Mouse (Mus musculus) forebrain, embryonic 11.5 days (tissue): ENCODE measurements around the gene Trmt2a. TPM values are rescaled to one million over a fixed set of nuclear protein-coding genes. Genes with fewer than 3 reads are reported as not detected.

ENCODE experiments used
- ATAC-seq: fragments of 200-750 bp; cut with Nextera tagmentation; replicated peaks from 2 replicates; pipeline ENCODE4 v1.8.0; 2017; ENCODE audit warnings: moderate TSS enrichment; ENCODE audit not compliant: low FRiP score
- DNase-seq: peaks from one replicate; pipeline ENCODE4 v3.0.0-alpha.2; 2017; ENCODE audit warnings: low spot score
- H3K27ac ChIP-seq: fragments of 300-500 bp; sonication (generic); 2 replicates; pipeline ENCODE4 v1.5.1; 2014; ENCODE audit warnings: low read depth, low read length
- H3K27me3 ChIP-seq: fragments of 300-500 bp; sonication (generic); 2 replicates; pipeline ENCODE4 v1.6.1; 2014; ENCODE audit warnings: mild to moderate bottlenecking, low read length, mixed read lengths; ENCODE audit not compliant: control insufficient read depth, insufficient read depth
- H3K36me3 ChIP-seq: fragments of 300-500 bp; sonication (generic); 2 replicates; pipeline ENCODE4 v1.6.1; 2014; ENCODE audit warnings: mild to moderate bottlenecking, low read length, moderate library complexity, mixed read lengths; ENCODE audit not compliant: control insufficient read depth, insufficient read depth
- H3K4me1 ChIP-seq: fragments of 300-500 bp; sonication (generic); replicated peaks from 2 replicates; pipeline ENCODE4 v1.6.1; 2014; ENCODE audit warnings: low read length, mixed read lengths; ENCODE audit not compliant: control insufficient read depth, insufficient read depth
- H3K4me2 ChIP-seq: fragments of 300-500 bp; sonication (generic); 2 replicates; pipeline ENCODE4 v1.6.1; 2014; ENCODE audit warnings: low read depth, mild to moderate bottlenecking, low read length, moderate library complexity, mixed read lengths; ENCODE audit not compliant: severe bottlenecking
- H3K4me3 ChIP-seq: fragments of 300-500 bp; sonication (generic); 2 replicates; pipeline ENCODE4 v1.5.1; 2014; ENCODE audit warnings: low read depth, low read length
- H3K9ac ChIP-seq: fragments of 300-500 bp; sonication (generic); 2 replicates; pipeline ENCODE4 v1.6.1; 2014; ENCODE audit warnings: low read length
- H3K9me3 ChIP-seq: fragments of 300-500 bp; sonication (generic); 2 replicates; pipeline ENCODE4 v1.6.1; 2016; ENCODE audit warnings: low read length, mixed read lengths; ENCODE audit not compliant: control insufficient read depth
- WGBS: fragments of 180-500 bp; shearing (Covaris S2); extraction: QIAGEN DNeasy Blood & Tissue Kit; methylation state at CpG from one replicate; pipeline ENCODE4 v1.1.7; 2014; 5-methylcytosine and 5-hydroxymethylcytosine counted together
- polyA plus RNA-seq: library from polyadenylated mRNA; unstranded; fragments of >200 nt; fragmentation: Nextera tagmentation; extraction: Ambion mirVana; gene quantifications from 2 replicates; pipeline ENCODE4 v1.2.1, GENCODE M21; 2014

The Trmt2a gene
- polyA plus RNA-seq, 1 experiment from 2014 or later = 110 TPM

- 97% methylated on average over 13 of the region's 13 CpGs for WGBS
- Histone ChIP-seq H3K4me1 (no peaks in the 10 kb centered on the region), H3K27ac (no peak overlapping the region), H3K4me3 (no peak overlapping the region), H3K27me3 (no peaks in the 10 kb centered on the region), H3K9ac (no peak overlapping the region), H3K4me2 (no peak overlapping the region), H3K9me3 (no peaks in the 10 kb centered on the region), H3K36me3 (no peaks in the 10 kb centered on the region; the same call in none of the 2 replicates)
- DNase-seq (no peak), ATAC-seq (no peak)
These were observed 21.3 kb upstream of the Trmt2a start for GRCm38 (mm10) chr16:18227187-18227586.

GRCm38 (mm10) chr16:18227897-18228422 is 20.5 kb upstream of the Trmt2a start:
- ATAC-seq = no peak
- no peaks in the 10 kb centered on the region; the same call in 1 of the 2 replicates for H3K36me3 ChIP-seq

DNA sequence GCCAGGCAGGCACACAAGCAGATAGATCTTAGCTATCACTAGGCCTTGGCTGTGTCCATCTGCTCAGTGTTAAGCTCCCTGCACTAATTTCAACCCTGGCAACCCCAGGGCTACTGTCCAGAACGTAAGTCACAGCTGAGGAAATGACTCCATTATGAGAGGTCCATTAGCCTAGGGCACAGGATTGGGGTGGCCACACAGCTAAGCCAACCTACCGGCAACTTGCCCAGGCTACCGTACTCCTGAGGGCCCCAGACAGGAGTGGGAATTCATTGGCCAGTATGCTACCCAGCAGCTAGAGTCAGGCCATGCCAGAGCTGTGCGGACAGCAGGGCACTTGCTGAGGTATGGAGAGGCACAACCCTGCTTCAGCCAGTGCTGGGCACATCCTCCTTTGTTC is 19.6 kb upstream of the Trmt2a start:
- 94% methylated on average over 4 of the region's 4 CpGs for WGBS
- Histone ChIP-seq H3K4me2 (no peak overlapping the region), H3K4me3 (no peak overlapping the region), H3K4me1 (peaks cover under 1% of the 10 kb centered on the region), H3K9ac (no peak overlapping the region), H3K36me3 (no peaks in the 10 kb centered on the region; the same call in 1 of the 2 replicates), H3K27me3 (no peaks in the 10 kb centered on the region), H3K9me3 (no peaks in the 10 kb centered on the region), H3K27ac (no peak overlapping the region)
- ATAC-seq = no peak
- DNase-seq = no peak

More at GRCm38 (mm10) chr16:18227897-18228422, 20.5 kb upstream of the Trmt2a start:
- H3K4me3 ChIP-seq = no peak overlapping the region
- no peak overlapping the region for H3K4me2 ChIP-seq
- no peaks in the 10 kb centered on the region for H3K4me1 ChIP-seq
- no peaks in the 10 kb centered on the region for H3K9me3 ChIP-seq
- no peak overlapping the region for H3K9ac ChIP-seq
- no peak overlapping the region for H3K27ac ChIP-seq
- no peak for DNase-seq
- H3K27me3 ChIP-seq = no peaks in the 10 kb centered on the region
- WGBS = 97% methylated on average over 20 of the region's 20 CpGs

DNA sequence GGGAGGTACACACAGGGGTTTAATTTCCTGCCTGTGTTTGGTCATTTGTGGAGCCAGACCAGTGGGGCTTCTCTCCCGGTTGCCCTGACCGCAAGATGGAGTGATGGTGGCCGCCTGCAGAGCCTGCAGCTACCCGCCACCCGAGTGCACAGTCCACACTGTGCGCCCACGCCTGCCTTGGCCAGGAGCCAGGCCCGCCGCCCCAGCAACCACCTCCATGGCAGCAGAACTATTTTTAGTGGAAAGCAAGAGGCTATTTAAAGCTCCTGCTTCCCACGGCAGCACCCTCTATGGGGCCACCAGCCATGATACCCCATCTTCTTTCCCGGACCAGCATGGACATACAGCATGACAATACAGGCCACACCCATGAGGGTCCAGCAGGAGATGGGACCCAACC is 18.9 kb upstream of the Trmt2a start:
- H3K9ac ChIP-seq = no peak overlapping the region
- H3K27ac ChIP-seq = no peak overlapping the region
- WGBS = 94% methylated on average over 11 of the region's 11 CpGs
- no peaks in the 10 kb centered on the region; the same call in 1 of the 2 replicates for H3K36me3 ChIP-seq
- H3K9me3 ChIP-seq = no peaks in the 10 kb centered on the region
- DNase-seq (no peak), ATAC-seq (no peak)
- H3K27me3 ChIP-seq = no peaks in the 10 kb centered on the region
- peaks cover 5% of the 10 kb centered on the region for H3K4me1 ChIP-seq
- H3K4me2 ChIP-seq = no peak overlapping the region
- H3K4me3 ChIP-seq = no peak overlapping the region

GRCm38 (mm10) chr16:18230617-18231016 is 17.9 kb upstream of the Trmt2a start:
- WGBS = 94% methylated on average over 6 of the region's 6 CpGs
- no peaks in the 10 kb centered on the region for H3K9me3 ChIP-seq
- H3K4me2 ChIP-seq = no peak overlapping the region
- no peak overlapping the region for H3K27ac ChIP-seq
- H3K36me3 ChIP-seq = no peaks in the 10 kb centered on the region
- H3K4me1 ChIP-seq = peaks cover 5% of the 10 kb centered on the region
- no peak overlapping the region for H3K4me3 ChIP-seq
- ATAC-seq = no peak
- no peak overlapping the region for H3K9ac ChIP-seq
- DNase-seq = no peak
- no peaks in the 10 kb centered on the region for H3K27me3 ChIP-seq

DNA sequence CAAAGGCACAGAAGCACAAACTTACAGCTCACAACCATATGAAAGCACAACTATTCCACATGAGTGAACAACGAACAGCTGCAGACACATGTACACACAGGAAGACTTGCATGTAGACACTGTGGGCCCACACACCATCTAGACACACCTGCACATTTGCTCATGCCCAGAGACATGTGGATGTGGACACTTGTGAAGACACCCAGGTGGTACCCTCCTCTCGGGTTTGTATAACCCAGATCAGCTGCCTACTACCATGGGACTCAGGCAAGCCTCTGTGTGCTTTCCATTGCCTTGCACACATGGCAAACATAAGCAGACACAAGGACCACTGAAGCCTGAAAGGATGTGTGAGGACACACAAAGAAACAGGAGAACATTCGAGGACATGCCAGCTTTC is 17.4 kb upstream of the Trmt2a start:
- Histone ChIP-seq H3K4me3 (no peak overlapping the region), H3K36me3 (no peaks in the 10 kb centered on the region), H3K9ac (no peak overlapping the region), H3K4me2 (no peak overlapping the region), H3K9me3 (no peaks in the 10 kb centered on the region), H3K4me1 (peaks cover 7% of the 10 kb centered on the region), H3K27me3 (no peaks in the 10 kb centered on the region), H3K27ac (no peak overlapping the region)
- DNase-seq (no peak), ATAC-seq (no peak)
- WGBS = 82% methylated on average over 3 of the region's 3 CpGs

DNA sequence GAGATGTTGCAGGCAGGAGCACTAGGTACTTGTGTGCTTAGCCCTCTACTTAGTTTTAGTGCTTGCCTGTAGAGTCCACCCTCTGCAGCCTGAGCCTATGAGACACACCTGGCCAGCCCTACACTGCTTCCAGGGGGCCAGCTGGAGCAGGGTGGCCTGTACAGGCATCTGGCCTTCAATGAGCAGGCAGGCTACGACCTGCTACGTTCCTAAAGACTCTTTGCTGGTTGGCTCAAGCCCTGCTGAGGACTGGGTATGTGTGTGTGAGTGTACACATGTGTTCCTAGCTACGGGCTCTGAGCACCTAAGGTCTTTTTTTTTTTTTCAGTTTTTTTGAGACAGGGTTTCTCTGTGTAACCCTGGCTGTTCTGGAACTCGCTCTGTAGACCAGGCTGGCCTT is 17.0 kb upstream of the Trmt2a start:
- ATAC-seq = no peak
- Histone ChIP-seq H3K36me3 (no peaks in the 10 kb centered on the region), H3K4me2 (no peak overlapping the region), H3K4me1 (peaks cover 7% of the 10 kb centered on the region), H3K27ac (no peak overlapping the region), H3K27me3 (no peaks in the 10 kb centered on the region), H3K9ac (no peak overlapping the region), H3K9me3 (no peaks in the 10 kb centered on the region), H3K4me3 (no peak overlapping the region)
- WGBS = 91% methylated on average over 4 of the region's 4 CpGs
- peak; percentile 45 for DNase-seq

GRCm38 (mm10) chr16:18233451-18233850 is 15.0 kb upstream of the Trmt2a start:
- Histone ChIP-seq H3K27me3 (no peaks in the 10 kb centered on the region), H3K9ac (peak overlapping the region; percentile 91; the same call in 1 of the 2 replicates), H3K4me1 (peaks cover 7% of the 10 kb centered on the region), H3K36me3 (no peaks in the 10 kb centered on the region; the same call in 1 of the 2 replicates), H3K9me3 (no peaks in the 10 kb centered on the region), H3K4me3 (no peak overlapping the region), H3K27ac (no peak overlapping the region), H3K4me2 (no peak overlapping the region; the same call in 1 of the 2 replicates)
- DNase-seq = no peak
- WGBS = 64% methylated on average over 1 of the region's 1 CpGs
- ATAC-seq = no peak
